Mouse (Mus musculus) lung, postnatal 0 days (tissue): ENCODE data around the gene Gm20388. TPM values are rescaled to one million over a fixed set of nuclear protein-coding genes. Genes with fewer than 3 reads are reported as not detected.
"Not testable (repeated sequence)": the region's sequence is repeated elsewhere in the genome, so short reads cannot be mapped to it uniquely, and the experiment has no call there.

Experiments
- ATAC-seq: fragments of 200-750 bp; cut with Nextera tagmentation; 2 replicates; pipeline ENCODE4 v1.8.0; 2017; ENCODE audit warnings: moderate library complexity
- DNase-seq: peaks from one replicate; pipeline ENCODE4 v3.0.0-alpha.2; 2016; ENCODE audit warnings: low spot score
- H3K27ac ChIP-seq: fragments of 300-500 bp; sonication (generic); 2 replicates; pipeline ENCODE4 v1.5.1; 2014; ENCODE audit warnings: antibody characterized with exemption, mild to moderate bottlenecking, low read length, mixed read lengths
- H3K27me3 ChIP-seq: fragments of 300-500 bp; sonication (generic); replicated peaks from 2 replicates; pipeline ENCODE4 v1.6.1; 2014; ENCODE audit warnings: low read length, mixed read lengths; ENCODE audit not compliant: insufficient read depth
- H3K36me3 ChIP-seq: fragments of 300-500 bp; sonication (generic); 2 replicates; pipeline ENCODE4 v1.6.1; 2014; ENCODE audit warnings: low read length, mixed read lengths; ENCODE audit not compliant: insufficient read depth
- H3K4me1 ChIP-seq: fragments of 300-500 bp; sonication (generic); 2 replicates; pipeline ENCODE4 v1.6.1; 2014; ENCODE audit warnings: antibody characterized with exemption, low read depth, low read length, mixed read lengths; ENCODE audit not compliant: insufficient read depth
- H3K4me2 ChIP-seq: fragments of 300-500 bp; sonication (generic); replicated peaks from 2 replicates; pipeline ENCODE4 v1.6.1; 2014; ENCODE audit warnings: low read depth, mild to moderate bottlenecking, low read length, moderate library complexity, mixed read lengths
- H3K4me3 ChIP-seq: fragments of 300-500 bp; sonication (generic); 2 replicates; pipeline ENCODE4 v1.5.1; 2014; ENCODE audit warnings: low read depth, low read length
- H3K9ac ChIP-seq: fragments of 300-500 bp; sonication (generic); replicated peaks from 2 replicates; pipeline ENCODE4 v1.6.1; 2014; ENCODE audit warnings: low read depth, mild to moderate bottlenecking
- H3K9me3 ChIP-seq: fragments of 300-500 bp; sonication (generic); 2 replicates; pipeline ENCODE4 v1.6.1; 2016; ENCODE audit warnings: low read length, mixed read lengths
- CTCF ChIP-seq: IDR thresholded peaks from 2 replicates; pipeline ENCODE4 v1.5.1; 2016; ENCODE audit warnings: antibody characterized with exemption, mild to moderate bottlenecking
- EP300 ChIP-seq: IDR thresholded peaks from 2 replicates; pipeline ENCODE4 v1.6.1; 2016; ENCODE audit warnings: antibody characterized with exemption, mild to moderate bottlenecking, control low read depth
- WGBS: fragments of 180-500 bp; shearing (Covaris S2); extraction: QIAGEN DNeasy Blood & Tissue Kit; methylation state at CpG from one replicate; pipeline ENCODE4 v1.1.7; 2014; 5-methylcytosine and 5-hydroxymethylcytosine counted together
- polyA plus RNA-seq: library from polyadenylated mRNA; unstranded; fragments of >200 nt; fragmentation: Nextera tagmentation; extraction: Ambion mirVana; gene quantifications from 2 replicates; pipeline ENCODE4 v1.2.1, GENCODE M21; 2015

Gene Gm20388
- polyA plus RNA-seq, 1 experiment from 2014 or later = not detected

DNA sequence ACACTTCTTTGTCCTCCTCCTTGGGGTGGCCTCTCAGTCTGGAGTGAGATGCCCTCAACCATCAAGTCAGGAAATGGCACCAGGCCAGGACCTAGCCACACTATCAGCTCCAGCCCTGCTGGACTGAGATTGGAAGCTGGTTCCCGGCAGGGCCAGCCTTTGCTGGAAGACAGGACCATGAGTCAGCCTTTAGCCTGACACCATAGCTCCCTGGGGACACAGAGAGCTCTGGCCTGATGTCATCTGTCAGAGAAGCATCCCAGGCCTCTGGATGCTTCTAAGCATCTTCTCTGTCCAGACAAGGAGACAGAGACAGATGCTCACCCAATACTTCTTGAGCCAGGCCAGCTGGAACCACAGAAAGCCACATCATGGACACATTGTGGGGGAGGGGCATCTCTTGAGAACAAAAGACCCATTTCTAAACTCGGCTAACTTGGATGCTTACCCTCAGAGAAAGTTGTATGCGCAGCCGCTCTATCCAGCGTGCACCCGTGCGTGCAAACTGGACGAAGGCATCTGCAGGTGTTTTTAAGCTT lies 3499.5 kb downstream of the Gm20388 start:
- Histone ChIP-seq H3K4me2 (no peak overlapping the region), H3K4me3 (no peak overlapping the region), H3K36me3 (no peaks in the 10 kb centered on the region), H3K27ac (no peak overlapping the region), H3K4me1 (no peaks in the 10 kb centered on the region), H3K9ac (no peak overlapping the region), H3K9me3 (no peaks in the 10 kb centered on the region), H3K27me3 (peaks cover 32% of the 10 kb centered on the region)
- DNase-seq (peak; percentile 14), ATAC-seq (peak; percentile 14)
- 58% methylated on average over 8 of the region's 8 CpGs for WGBS
- TF ChIP-seq EP300 = no peak
- no peak for TF ChIP-seq CTCF

DNA sequence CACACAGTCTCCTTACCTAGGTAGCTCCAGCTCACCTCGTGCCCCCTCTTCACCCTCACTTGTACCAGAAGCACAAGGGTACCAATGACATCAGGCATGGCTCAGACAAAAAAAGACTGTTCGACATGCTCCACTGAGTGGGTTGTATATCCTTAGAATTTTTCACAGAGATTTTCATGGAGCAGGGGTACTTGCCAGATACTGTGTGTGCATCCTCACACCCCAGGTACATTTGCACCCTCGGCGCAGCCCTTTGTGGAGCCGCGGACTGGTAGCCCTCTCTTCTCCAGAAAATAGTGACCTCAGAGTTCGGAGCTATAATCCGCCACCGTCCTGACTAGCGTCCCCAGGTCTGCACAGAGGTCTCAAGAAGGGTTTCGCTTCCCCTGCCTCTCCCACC lies 3500.1 kb downstream of the Gm20388 start:
- Histone ChIP-seq H3K4me3 (no peak overlapping the region), H3K27ac (no peak overlapping the region), H3K36me3 (no peaks in the 10 kb centered on the region), H3K4me2 (no peak overlapping the region), H3K9me3 (no peaks in the 10 kb centered on the region), H3K9ac (no peak overlapping the region), H3K4me1 (no peaks in the 10 kb centered on the region), H3K27me3 (peaks cover 32% of the 10 kb centered on the region)
- no peak for ATAC-seq
- no peak for DNase-seq
- 15% methylated on average over 11 of the region's 11 CpGs for WGBS
- no peak for TF ChIP-seq EP300
- no peak for TF ChIP-seq CTCF

DNA sequence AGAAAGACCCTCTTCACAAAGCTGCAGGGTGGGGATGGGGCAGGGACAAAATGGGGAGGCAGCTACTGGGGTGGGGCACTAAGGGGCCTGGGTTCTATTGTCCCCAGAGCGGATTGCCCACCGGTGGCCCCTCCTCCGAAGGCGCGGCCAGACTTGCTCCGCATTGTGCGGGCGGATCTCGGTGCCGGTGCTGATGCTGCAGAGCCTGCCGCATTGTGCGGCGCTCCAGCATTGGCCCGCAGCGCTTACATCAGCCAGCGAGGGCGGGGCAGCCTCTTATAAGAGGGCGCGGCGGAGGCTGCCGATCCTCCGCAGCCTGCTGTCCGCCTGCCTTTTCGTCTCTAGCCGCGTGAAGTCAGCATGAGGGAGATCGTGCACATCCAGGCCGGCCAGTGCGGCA lies 3500.6 kb downstream of the Gm20388 start, which contains the start of gene Tubb3:
Tubb3 (plus strand) TSS at position 179 of the 400 bp plus-strand sequence.
- Histone ChIP-seq H3K4me3 (no peak within 1 kb of the TSS; the same call in 1 of the 2 replicates), H3K27me3 (peaks cover 32% of the 10 kb centered on the region), H3K9me3 (no peaks in the 10 kb centered on the region), H3K36me3 (no peaks in the 10 kb centered on the region), H3K4me1 (no peaks in the 10 kb centered on the region), H3K4me2 (peak within 1 kb of the TSS; percentile 25; the same call in 1 of the 2 replicates), H3K27ac (no peak within 1 kb of the TSS), H3K9ac (no peak within 1 kb of the TSS)
- 0% methylated on average over 26 of the region's 29 CpGs for WGBS
- peak; percentile 26 for DNase-seq
- ATAC-seq = peak; percentile 48
- TF ChIP-seq CTCF = no peak
- TF ChIP-seq EP300 = no peak

DNA sequence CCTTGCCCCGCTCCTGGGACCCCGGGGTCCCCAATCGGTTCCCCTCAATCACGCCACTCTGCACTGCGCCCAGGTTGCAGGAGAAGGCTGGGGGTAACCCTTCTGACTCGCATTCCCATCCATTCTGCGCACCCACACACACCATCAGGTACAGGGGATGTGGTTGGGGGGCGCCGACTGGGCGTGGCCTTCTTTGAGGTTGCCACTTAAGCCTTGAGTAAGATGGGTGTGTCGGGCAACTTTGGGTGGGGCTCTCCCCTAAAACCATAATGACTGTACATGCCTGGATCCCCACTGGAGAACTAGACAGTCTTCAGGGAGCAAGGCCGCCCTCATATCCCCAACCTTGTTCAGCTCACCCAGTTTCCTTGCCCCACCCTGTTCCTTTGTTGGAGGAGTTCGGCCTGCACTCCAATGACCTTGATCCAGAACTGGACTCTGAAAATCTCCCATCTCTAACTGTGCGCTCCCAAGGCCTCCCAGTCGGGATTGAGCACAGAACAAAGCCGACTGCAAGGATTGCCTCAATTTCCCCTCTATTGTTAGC lies 3501.2 kb downstream of the Gm20388 start:
- Histone ChIP-seq H3K4me1 (no peaks in the 10 kb centered on the region), H3K27me3 (peaks cover 32% of the 10 kb centered on the region), H3K9ac (no peak overlapping the region), H3K27ac (no peak overlapping the region), H3K4me3 (no peak overlapping the region), H3K4me2 (no peak overlapping the region), H3K36me3 (no peaks in the 10 kb centered on the region), H3K9me3 (no peaks in the 10 kb centered on the region)
- WGBS = 11% methylated on average over 16 of the region's 16 CpGs
- TF ChIP-seq EP300 (no peak), CTCF (no peak)
- DNase-seq = no peak
- no peak for ATAC-seq

DNA sequence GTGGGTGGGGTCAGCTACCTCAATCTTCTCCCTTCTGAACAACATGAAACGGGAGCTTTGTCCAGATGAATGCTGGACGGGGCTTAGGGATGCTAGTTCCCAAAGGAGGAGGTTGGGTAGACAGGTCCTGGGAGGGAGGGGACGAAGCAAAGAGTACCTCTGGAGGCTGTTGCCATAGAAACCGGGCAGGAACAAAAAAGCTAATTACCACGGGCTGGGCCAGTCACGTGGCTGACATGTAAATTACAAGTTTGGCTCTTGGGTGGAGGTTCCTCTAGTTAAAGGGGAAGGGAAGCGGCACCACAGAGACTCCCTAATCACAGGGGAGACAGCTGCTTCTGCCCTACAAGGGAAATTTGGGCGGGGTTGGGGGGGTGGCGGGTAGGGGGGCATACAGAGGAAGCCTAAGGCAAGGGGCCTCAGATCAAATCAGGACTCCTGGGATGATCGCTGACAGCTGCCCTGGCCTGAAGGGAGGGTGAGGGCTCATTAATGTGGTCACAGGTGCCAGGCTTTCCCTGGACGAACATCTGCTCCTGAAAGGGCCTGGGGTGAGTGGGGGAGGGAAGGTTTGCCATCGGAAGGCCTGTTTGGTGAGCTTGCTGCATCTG lies 3502.0 kb downstream of the Gm20388 start:
- Histone ChIP-seq H3K36me3 (no peaks in the 10 kb centered on the region), H3K4me3 (no peak overlapping the region), H3K9me3 (no peaks in the 10 kb centered on the region), H3K27me3 (peaks cover 32% of the 10 kb centered on the region), H3K27ac (no peak overlapping the region), H3K9ac (no peak overlapping the region), H3K4me1 (no peaks in the 10 kb centered on the region), H3K4me2 (no peak overlapping the region)
- no peak for TF ChIP-seq CTCF
- no peak for TF ChIP-seq EP300
- 5% methylated on average over 12 of the region's 12 CpGs for WGBS
- ATAC-seq (no peak), DNase-seq (no peak)

DNA sequence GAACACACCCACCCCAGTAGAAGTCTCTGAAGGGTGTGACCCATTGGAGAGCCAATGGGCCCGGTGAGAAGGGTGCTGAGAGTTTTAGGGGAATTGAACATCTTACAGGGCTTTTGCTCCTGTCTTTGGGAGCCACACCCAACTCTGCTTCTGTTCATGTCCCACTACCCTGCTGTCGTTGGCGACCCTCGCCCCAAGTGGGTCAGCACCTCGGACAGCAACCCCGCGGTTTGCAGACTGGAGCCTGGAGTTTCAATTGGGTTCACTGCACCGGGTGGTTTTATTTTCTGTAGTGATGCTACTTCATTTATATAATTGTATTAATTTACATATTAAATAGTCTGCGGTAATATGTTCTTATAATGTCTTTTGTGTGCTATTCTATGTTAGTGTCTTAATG lies 3503.6 kb downstream of the Gm20388 start:
- 11% methylated on average over 9 of the region's 9 CpGs for WGBS
- no peak overlapping the region for H3K4me3 ChIP-seq
- TF ChIP-seq CTCF = no peak
- no peak for TF ChIP-seq EP300
- no peak overlapping the region for H3K4me2 ChIP-seq
- no peaks in the 10 kb centered on the region for H3K36me3 ChIP-seq
- H3K9me3 ChIP-seq = no peaks in the 10 kb centered on the region
- ATAC-seq = no peak
- DNase-seq = no peak
- H3K27ac ChIP-seq = no peak overlapping the region
- no peak overlapping the region for H3K9ac ChIP-seq
- H3K4me1 ChIP-seq = no peaks in the 10 kb centered on the region
- H3K27me3 ChIP-seq = peaks cover 32% of the 10 kb centered on the region

DNA sequence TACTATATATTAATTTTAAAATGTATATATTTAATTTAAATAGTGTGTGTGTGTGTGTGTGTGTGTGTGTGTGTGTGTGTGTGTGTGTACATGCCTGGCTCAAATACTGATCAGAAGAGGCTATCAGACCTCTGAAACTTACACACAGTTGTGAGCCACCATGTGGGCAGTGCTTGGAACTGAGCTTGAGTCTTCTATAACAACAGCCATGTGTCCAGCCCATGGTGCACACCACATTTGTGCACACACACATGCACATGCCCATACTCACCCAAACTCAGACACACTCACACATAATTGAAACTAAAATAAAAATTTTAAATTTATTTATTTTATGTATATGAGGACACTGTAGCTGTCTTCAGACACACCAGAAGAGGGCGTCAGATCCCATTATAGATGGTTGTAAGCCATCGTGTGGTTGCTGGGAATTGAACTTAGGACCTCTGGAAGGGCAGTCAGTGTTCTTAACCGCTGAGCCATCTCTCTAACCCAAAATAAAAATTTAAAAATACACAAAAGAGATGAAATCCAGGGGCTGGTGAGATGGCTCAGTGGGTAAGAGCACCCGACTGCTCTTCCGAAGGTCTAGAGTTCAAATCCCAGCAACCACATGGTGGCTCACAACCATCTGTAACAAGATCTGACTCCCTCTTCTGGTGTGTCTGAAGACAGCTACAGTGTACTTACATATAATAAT lies 3504.5 kb downstream of the Gm20388 start:
- DNase-seq, H3K36me3 ChIP-seq, H3K9ac ChIP-seq, H3K4me1 ChIP-seq, H3K27ac ChIP-seq, ATAC-seq, H3K4me2 ChIP-seq, H3K9me3 ChIP-seq, H3K4me3 ChIP-seq: not testable (repeated sequence)
- 73% methylated on average over 5 of the region's 5 CpGs for WGBS
- peaks cover 26% of the 10 kb centered on the region for H3K27me3 ChIP-seq
